In genomic region chr14:54781610-54782365, GRCm38 (mm10) we compare ENCODE assay signal across 8 mouse cellular contexts. TPM values are rescaled to one million over a fixed set of nuclear protein-coding genes. Genes with fewer than 3 reads are reported as not detected.
DNase-seq lines count a peak whose midpoint lies in the region; ATAC-seq and TF ChIP-seq lines count a peak whose summit lies in the region.

TSS of gene Slc7a8 (minus strand) at chr14:54781946.

- TF ChIP-seq POLR2A in bone marrow macrophage, adult 2 months (IDR thresholded peaks at IDR 0.05; ENCODE audit: borderline replicate concordance, low read depth, low read length), result no peak

- H3K9me3 ChIP-seq in forebrain, embryonic 12.5 days, result no peaks in the 10 kb centered on the region
- H3K9me3 ChIP-seq in heart, embryonic 15.5 days (replicated peaks), result no peaks in the 10 kb centered on the region
- no peaks in the 10 kb centered on the region for H3K9me3 ChIP-seq in liver, embryonic 16.5 days (replicated peaks; ENCODE audit: control insufficient read depth, low read length)
- H3K9me3 ChIP-seq in neural tube, embryonic 13.5 days, result no peaks in the 10 kb centered on the region

- peak within 1 kb of the TSS; percentile 50 for H3K27ac ChIP-seq in bone marrow macrophage, adult 2 months (ENCODE audit: insufficient read depth, low read depth, low read length)
- H3K27ac ChIP-seq in forebrain, embryonic 12.5 days, result no peak within 1 kb of the TSS
- H3K27ac ChIP-seq in heart, embryonic 15.5 days, result peak within 1 kb of the TSS; percentile 35
- H3K27ac ChIP-seq in liver, embryonic 16.5 days (ENCODE audit: low read length), result no peak within 1 kb of the TSS
- H3K27ac ChIP-seq in neural tube, embryonic 13.5 days (replicated peaks), result peak within 1 kb of the TSS; percentile 61

- no peaks in the 10 kb centered on the region for H3K36me3 ChIP-seq in forebrain, embryonic 12.5 days (replicated peaks)
- no peaks in the 10 kb centered on the region for H3K36me3 ChIP-seq in heart, embryonic 15.5 days
- H3K36me3 ChIP-seq in liver, embryonic 16.5 days (ENCODE audit: control insufficient read depth, insufficient read depth), result no peaks in the 10 kb centered on the region
- H3K36me3 ChIP-seq in neural tube, embryonic 13.5 days, result no peaks in the 10 kb centered on the region

- peak; percentile 15; the same call in 1 of the 2 replicates for TF ChIP-seq CTCF in bone marrow macrophage, adult 2 months (IDR thresholded peaks at IDR 0.05; ENCODE audit: low read depth, low read length)

- H3K4me3 ChIP-seq in bone marrow macrophage, adult 2 months (ENCODE audit: insufficient read depth, low read length), result peak within 1 kb of the TSS; percentile 83
- H3K4me3 ChIP-seq in forebrain, embryonic 12.5 days (replicated peaks), result peak within 1 kb of the TSS; percentile 54
- H3K4me3 ChIP-seq in heart, embryonic 15.5 days, result peak within 1 kb of the TSS; percentile 61
- peak within 1 kb of the TSS; percentile 56 for H3K4me3 ChIP-seq in liver, embryonic 16.5 days (ENCODE audit: low read depth, low read length)
- H3K4me3 ChIP-seq in neural tube, embryonic 13.5 days, result peak within 1 kb of the TSS; percentile 53

- H3K4me2 ChIP-seq in forebrain, embryonic 12.5 days, result peak within 1 kb of the TSS; percentile 90
- peak within 1 kb of the TSS; percentile 94 for H3K4me2 ChIP-seq in heart, embryonic 15.5 days
- peak within 1 kb of the TSS; percentile 67 for H3K4me2 ChIP-seq in liver, embryonic 16.5 days (ENCODE audit: low read depth, low read length)
- H3K4me2 ChIP-seq in neural tube, embryonic 13.5 days, result peak within 1 kb of the TSS; percentile 86

- peaks cover 42% of the 10 kb centered on the region for H3K27me3 ChIP-seq in forebrain, embryonic 12.5 days
- H3K27me3 ChIP-seq in heart, embryonic 15.5 days, result peaks cover 8% of the 10 kb centered on the region
- H3K27me3 ChIP-seq in liver, embryonic 16.5 days (ENCODE audit: control insufficient read depth, insufficient read depth, low read depth, low read length), result peaks cover 26% of the 10 kb centered on the region
- peaks cover 19% of the 10 kb centered on the region for H3K27me3 ChIP-seq in neural tube, embryonic 13.5 days

- DNase-seq in B cell, adult 2 months, result peak; percentile 43 to 47
- peak; percentile 82 for DNase-seq in kidney, postnatal 14 days
- peak; percentile 69 for DNase-seq in testis, postnatal 10 days (ENCODE audit: low spot score)

- 1% methylated on average over 37 of the region's 37 CpGs for WGBS in forebrain, embryonic 12.5 days
- 3% methylated on average over 37 of the region's 37 CpGs for WGBS in heart, embryonic 15.5 days
- WGBS in liver, embryonic 16.5 days (ENCODE audit: insufficient replicate concordance), result 2% methylated on average over 37 of the region's 37 CpGs
- WGBS in neural tube, embryonic 13.5 days, result 2% methylated on average over 37 of the region's 37 CpGs

- peak within 1 kb of the TSS; percentile 55 for H3K9ac ChIP-seq in forebrain, embryonic 12.5 days
- H3K9ac ChIP-seq in heart, embryonic 15.5 days, result peak within 1 kb of the TSS; percentile 52
- H3K9ac ChIP-seq in liver, embryonic 16.5 days (ENCODE audit: low read depth, low read length), result peak within 1 kb of the TSS; percentile 4; the same call in 1 of the 2 replicates
- peak within 1 kb of the TSS; percentile 71 for H3K9ac ChIP-seq in neural tube, embryonic 13.5 days

- peak; percentile 76 for ATAC-seq in forebrain, embryonic 12.5 days (ENCODE audit: low FRiP score)
- 0 out of 2 replicates have a peak, but pooled peaks have one; percentile 23 for ATAC-seq in heart, embryonic 15.5 days (replicated peaks; ENCODE audit: insufficient number of reproducible peaks, insufficient read depth, low FRiP score, low read depth)
- no peak for ATAC-seq in liver, embryonic 16.5 days (ENCODE audit: low read depth)
- ATAC-seq in neural tube, embryonic 13.5 days (ENCODE audit: low read depth), result peak; percentile 89

- peaks cover 15% of the 10 kb centered on the region for H3K4me1 ChIP-seq in bone marrow macrophage, adult 2 months (ENCODE audit: control insufficient read depth, insufficient read depth, low read length)
- H3K4me1 ChIP-seq in forebrain, embryonic 12.5 days, result peaks cover 9% of the 10 kb centered on the region
- peaks cover 12% of the 10 kb centered on the region for H3K4me1 ChIP-seq in heart, embryonic 15.5 days (replicated peaks)
- no peaks in the 10 kb centered on the region for H3K4me1 ChIP-seq in liver, embryonic 16.5 days (ENCODE audit: control insufficient read depth, low read depth, low read length)
- peaks cover 17% of the 10 kb centered on the region; the same call in 1 of the 2 replicates for H3K4me1 ChIP-seq in neural tube, embryonic 13.5 days (replicated peaks)

RNA-seq across cellular contexts. Expression of gene Slc7a8, which starts in this region (rescaled TPM):
- 35.7 and 42.6 TPM in 2 replicates for polyA plus RNA-seq in bone marrow macrophage, adult 2 months (2012; ENCODE audit: insufficient read depth, insufficient read length, missing spikeins)
- 2.3 and 2.7 TPM in 2 replicates for polyA plus RNA-seq in forebrain, embryonic 12.5 days (2016; fragmentation: Nextera tagmentation; extraction: Ambion mirVana)
- 2.8 and 4.4 TPM in 2 replicates for polyA plus RNA-seq in heart, embryonic 15.5 days (2015; fragmentation: Nextera tagmentation; extraction: Ambion mirVana)
- polyA plus RNA-seq in liver, embryonic 16.5 days (2015; fragmentation: Nextera tagmentation; extraction: Ambion mirVana), result 3.0 and 4.9 TPM in 2 replicates
- polyA plus RNA-seq in neural tube, embryonic 13.5 days (2015; fragmentation: Nextera tagmentation; extraction: Ambion mirVana), result 4.4 and 5.1 TPM in 2 replicates

Comparison
In these comparisons a context has a peak if more than half of its experiments do, and no peak if none do; other contexts are left out.
1. H3K27ac ChIP-seq: peak in bone marrow macrophage, adult 2 months (single experiment), heart, embryonic 15.5 days (single experiment) and neural tube, embryonic 13.5 days (single experiment); none in forebrain, embryonic 12.5 days (single experiment) and liver, embryonic 16.5 days (single experiment).
2. H3K9ac ChIP-seq: peak in every context shown above with its lines; median percentile 71 in neural tube, embryonic 13.5 days; 55 in forebrain, embryonic 12.5 days; 52 in heart, embryonic 15.5 days; 4 in liver, embryonic 16.5 days.
3. Peak in every context shown above with its lines, with median percentiles within 50 percentile points of each other: DNase-seq, H3K4me3 ChIP-seq and H3K4me2 ChIP-seq.